Mouse (Mus musculus): Measurements from ENCODE around the gene Ccdc113. TPM values are rescaled to one million over a fixed set of nuclear protein-coding genes. Genes with fewer than 3 reads are reported as not detected.
A peak's percentile ranks its signal among the peaks of the same experiment; 100 is the strongest.

Ccdc113 gene
- not detected for total RNA-seq (2021)
- long read RNA-seq, experiment 1 = 0 reads
- long read RNA-seq, experiment 2 = 0 reads

GRCm38 (mm10) chr8:95533584-95534387 is at the start of gene Ccdc113:
Gene Ccdc113, plus strand, starts transcription at chr8:95534085.
- intact Hi-C loops (cut with DNase I) = no loop called here
- Histone ChIP-seq H3K4me3 (peak within 1 kb of the TSS; percentile 66), H3K27ac (no peak within 1 kb of the TSS)
- no peak for TF ChIP-seq CTCF (IDR thresholded peaks at IDR 0.05)
- peak; percentile 39 for DNase-seq

GRCm38 (mm10) chr8:95487800-95488697 is 45.8 kb upstream of the Ccdc113 start:
- Histone ChIP-seq H3K27ac (peak overlapping the region; percentile 75), H3K4me3 (peak overlapping the region; percentile 87)
- TF ChIP-seq CTCF (IDR thresholded peaks at IDR 0.05) = no peak
- DNase-seq = peak; percentile 26
- intact Hi-C loops (cut with DNase I) = loop anchor here (5.0 to 10.0 kb wide), 2 partner anchors 141 to 237 kb away; no protein-coding TSS in a partner anchor

GRCm38 (mm10) chr8:95488698-95489332 is 45.1 kb upstream of the Ccdc113 start:
- intact Hi-C loops (cut with DNase I) = loop anchor here (5.0 to 10.0 kb wide), 2 partner anchors 142 to 236 kb away; no protein-coding TSS in a partner anchor
- DNase-seq = peak; percentile 93

GRCm38 (mm10) chr8:95490006-95490405 is 43.9 kb upstream of the Ccdc113 start, which contains the start of gene Csnk2a2:
Gene Csnk2a2, minus strand, starts transcription at chr8:95490039.
- no peak for DNase-seq
- no peak for TF ChIP-seq CTCF (IDR thresholded peaks at IDR 0.05)
- intact Hi-C loops (cut with DNase I) = no loop called here

More at GRCm38 (mm10) chr8:95488698-95489332, 45.1 kb upstream of the Ccdc113 start:
- Histone ChIP-seq H3K27ac (peak overlapping the region; percentile 75), H3K4me3 (peak overlapping the region; percentile 87)
- TF ChIP-seq CTCF (IDR thresholded peaks at IDR 0.05) = peak; percentile 98

GRCm38 (mm10) chr8:95492057-95492456 is 41.8 kb upstream of the Ccdc113 start:
- H3K27ac ChIP-seq = no peak overlapping the region
- TF ChIP-seq CTCF (IDR thresholded peaks at IDR 0.05) = no peak
- no peak for DNase-seq
- intact Hi-C loops (cut with DNase I) = no loop called here
- H3K4me3 ChIP-seq = no peak overlapping the region

More at GRCm38 (mm10) chr8:95490006-95490405, 43.9 kb upstream of the Ccdc113 start, which contains the start of gene Csnk2a2:
- peak within 1 kb of the TSS; percentile 75 for H3K27ac ChIP-seq
- peak within 1 kb of the TSS; percentile 87 for H3K4me3 ChIP-seq

- H3K27ac ChIP-seq = no peak overlapping the region
- intact Hi-C loops (cut with DNase I) = no loop called here
- no peak overlapping the region for H3K4me3 ChIP-seq
- no peak for TF ChIP-seq CTCF (IDR thresholded peaks at IDR 0.05)
- DNase-seq = no peak
Measured at GRCm38 (mm10) chr8:95495444-95495843, 38.4 kb upstream of the Ccdc113 start.

GRCm38 (mm10) chr8:95496420-95496819 is 37.5 kb upstream of the Ccdc113 start:
- DNase-seq = no peak
- no peak overlapping the region for H3K27ac ChIP-seq
- H3K4me3 ChIP-seq = no peak overlapping the region
- intact Hi-C loops (cut with DNase I) = no loop called here
- no peak for TF ChIP-seq CTCF (IDR thresholded peaks at IDR 0.05)

GRCm38 (mm10) chr8:95497821-95498220 is 36.1 kb upstream of the Ccdc113 start:
- Histone ChIP-seq H3K27ac (no peak overlapping the region), H3K4me3 (no peak overlapping the region)
- no peak for DNase-seq
- no peak for TF ChIP-seq CTCF (IDR thresholded peaks at IDR 0.05)
- intact Hi-C loops (cut with DNase I) = no loop called here

GRCm38 (mm10) chr8:95499266-95500064 is 34.4 kb upstream of the Ccdc113 start:
- Histone ChIP-seq H3K27ac (no peak overlapping the region), H3K4me3 (no peak overlapping the region)
- intact Hi-C loops (cut with DNase I) = no loop called here
- no peak for TF ChIP-seq CTCF (IDR thresholded peaks at IDR 0.05)
- no peak for DNase-seq

- DNase-seq = no peak
- TF ChIP-seq CTCF (IDR thresholded peaks at IDR 0.05) = no peak
- no peak overlapping the region for H3K4me3 ChIP-seq
- no peak overlapping the region for H3K27ac ChIP-seq
- intact Hi-C loops (cut with DNase I) = no loop called here
Measured at GRCm38 (mm10) chr8:95500436-95500835, 33.4 kb upstream of the Ccdc113 start.

- no peak for TF ChIP-seq CTCF (IDR thresholded peaks at IDR 0.05)
- no peak overlapping the region for H3K27ac ChIP-seq
- no peak for DNase-seq
- intact Hi-C loops (cut with DNase I) = no loop called here
- H3K4me3 ChIP-seq = no peak overlapping the region
Measured at GRCm38 (mm10) chr8:95502431-95502830, 31.5 kb upstream of the Ccdc113 start.

Measured in gastrocnemius, adult 2 months (tissue).